Mouse (Mus musculus) thymus, adult 2 months (tissue): ENCODE data around the gene Epyc. TPM values are rescaled to one million over a fixed set of nuclear protein-coding genes. Genes with fewer than 3 reads are reported as not detected.
"Not testable (repeated sequence)": the region's sequence is repeated elsewhere in the genome, so short reads cannot be mapped to it uniquely, and the experiment has no call there.

Experiments used
- DNase-seq: peaks from one replicate; pipeline ENCODE4 v3.0.0; 2021
- H3K27ac ChIP-seq: fragments of 200-500 bp; 2 replicates; pipeline ENCODE4 v1.5.1; 2012; ENCODE audit warnings: low read length, control low read depth; ENCODE audit not compliant: control insufficient read depth, insufficient read depth
- H3K27me3 ChIP-seq: fragments of 200-500 bp; 2 replicates; pipeline ENCODE4 v1.6.1; 2012; ENCODE audit warnings: mild to moderate bottlenecking, low read length, moderate library complexity, mixed read lengths; ENCODE audit not compliant: control insufficient read depth, insufficient read depth
- H3K36me3 ChIP-seq: fragments of 200-500 bp; 2 replicates; pipeline ENCODE4 v1.6.1; 2012; ENCODE audit warnings: mild to moderate bottlenecking, low read length, moderate library complexity; ENCODE audit not compliant: control insufficient read depth, insufficient read depth
- H3K4me1 ChIP-seq: fragments of 200-500 bp; replicated peaks from 2 replicates; pipeline ENCODE4 v1.6.1; 2012; ENCODE audit warnings: low read length; ENCODE audit not compliant: control insufficient read depth, insufficient read depth
- H3K4me3 ChIP-seq: fragments of 200-500 bp; 2 replicates; pipeline ENCODE4 v1.5.1; 2012; ENCODE audit warnings: mild to moderate bottlenecking, low read length, control low read depth, moderate library complexity; ENCODE audit not compliant: control insufficient read depth, insufficient read depth
- CTCF ChIP-seq: fragments of 200-500 bp; IDR thresholded peaks from 2 replicates; pipeline ENCODE4 v1.5.1; 2012; ENCODE audit warnings: mild to moderate bottlenecking, control low read depth, low read length, moderate library complexity, borderline replicate concordance; ENCODE audit not compliant: control insufficient read depth, poor library complexity, insufficient read depth; ENCODE audit errors: extremely low read depth
- POLR2A ChIP-seq: fragments of 200-500 bp; IDR thresholded peaks from 2 replicates; pipeline ENCODE4 v1.6.1; 2012; ENCODE audit warnings: mild to moderate bottlenecking, low read length, control low read depth, moderate library complexity; ENCODE audit not compliant: control insufficient read depth, poor library complexity, insufficient read depth; ENCODE audit errors: extremely low read depth
- WGBS: fragments of 180-500 bp; shearing (Covaris S2); methylation state at CpG from one replicate; pipeline ENCODE4 v1.1.7; 2018; 5-methylcytosine and 5-hydroxymethylcytosine counted together
- polyA plus RNA-seq: library from polyadenylated mRNA; depleted of rRNA; stranded (reverse); fragments of >200 nt; gene quantifications from 2 replicates; pipeline ENCODE4 v1.2.3, GENCODE M21; 2012; rRNA removed

Gene Epyc
- polyA plus RNA-seq, 1 experiment: 0.42 TPM

- no peaks in the 10 kb centered on the region for H3K27me3 ChIP-seq
- H3K4me3 ChIP-seq: no peak overlapping the region
- H3K4me1 ChIP-seq: no peaks in the 10 kb centered on the region
- H3K27ac ChIP-seq: no peak overlapping the region
- TF ChIP-seq POLR2A: no peak
- TF ChIP-seq CTCF: no peak
- H3K36me3 ChIP-seq: no peaks in the 10 kb centered on the region
- DNase-seq: no peak
- 71% methylated on average over 1 of the region's 1 CpGs for WGBS
These were observed 73.4 kb downstream of the Epyc start for GRCm38 (mm10) chr10:97717233-97717632.

GRCm38 (mm10) chr10:97718021-97718420, 74.2 kb downstream of the Epyc start:
- Histone ChIP-seq H3K36me3 (no peaks in the 10 kb centered on the region), H3K4me3 (no peak overlapping the region), H3K27me3 (no peaks in the 10 kb centered on the region), H3K4me1 (no peaks in the 10 kb centered on the region), H3K27ac (no peak overlapping the region)
- TF ChIP-seq CTCF (no peak), POLR2A (no peak)
- WGBS: 67% methylated on average over 2 of the region's 2 CpGs
- DNase-seq: no peak

GRCm38 (mm10) chr10:97720625-97721024, 76.8 kb downstream of the Epyc start:
- TF ChIP-seq POLR2A (no peak), CTCF (no peak)
- no peak for DNase-seq
- H3K27ac ChIP-seq: no peak overlapping the region
- no peaks in the 10 kb centered on the region for H3K27me3 ChIP-seq
- no peaks in the 10 kb centered on the region for H3K36me3 ChIP-seq
- WGBS: 98% methylated on average over 1 of the region's 1 CpGs
- no peaks in the 10 kb centered on the region for H3K4me1 ChIP-seq
- H3K4me3 ChIP-seq: no peak overlapping the region

GRCm38 (mm10) chr10:97722709-97723108, 78.8 kb downstream of the Epyc start:
- WGBS: 97% methylated on average over 9 of the region's 9 CpGs
- no peaks in the 10 kb centered on the region for H3K4me1 ChIP-seq
- H3K27me3 ChIP-seq: no peaks in the 10 kb centered on the region
- no peak overlapping the region for H3K4me3 ChIP-seq
- DNase-seq: no peak
- no peak overlapping the region for H3K27ac ChIP-seq
- TF ChIP-seq POLR2A: no peak
- no peak for TF ChIP-seq CTCF
- H3K36me3 ChIP-seq: no peaks in the 10 kb centered on the region

GRCm38 (mm10) chr10:97725929-97726328, 82.1 kb downstream of the Epyc start:
- WGBS: 35% methylated on average over 1 of the region's 1 CpGs
- no peak overlapping the region for H3K27ac ChIP-seq
- H3K4me1 ChIP-seq: no peaks in the 10 kb centered on the region
- no peaks in the 10 kb centered on the region for H3K27me3 ChIP-seq
- DNase-seq: no peak
- H3K36me3 ChIP-seq: no peaks in the 10 kb centered on the region
- H3K4me3 ChIP-seq: no peak overlapping the region
- TF ChIP-seq CTCF (no peak), POLR2A (no peak)

- H3K27me3 ChIP-seq, DNase-seq, H3K27ac ChIP-seq, H3K36me3 ChIP-seq, H3K4me3 ChIP-seq, H3K4me1 ChIP-seq: not testable (repeated sequence)
These were observed 82.8 kb downstream of the Epyc start, which contains the start of gene C030005K15Rik for GRCm38 (mm10) chr10:97726655-97727054. C030005K15Rik (minus strand) TSS chr10:97726755.

Other genes starting within 250 kb of the Epyc start
- gene Dcn, start 164.5 kb upstream of the Epyc start, polyA plus RNA-seq: 48.5 and 95.1 TPM in 2 replicates
- 5.9 and 10.3 TPM in 2 replicates for gene Lum, start 78.9 kb upstream of the Epyc start, polyA plus RNA-seq
- not detected in 2 replicates for gene Kera, start 37.2 kb upstream of the Epyc start, polyA plus RNA-seq
- 0.12 TPM in 1 of 2 replicates, not detected in the other for gene Ccer1, start 49.0 kb downstream of the Epyc start, polyA plus RNA-seq
- not detected in 2 replicates for gene C030005K15Rik, start 82.7 kb downstream of the Epyc start, polyA plus RNA-seq